Mouse (Mus musculus): Measurements from ENCODE around the gene Dcaf6.

Dcaf6 gene

DNA sequence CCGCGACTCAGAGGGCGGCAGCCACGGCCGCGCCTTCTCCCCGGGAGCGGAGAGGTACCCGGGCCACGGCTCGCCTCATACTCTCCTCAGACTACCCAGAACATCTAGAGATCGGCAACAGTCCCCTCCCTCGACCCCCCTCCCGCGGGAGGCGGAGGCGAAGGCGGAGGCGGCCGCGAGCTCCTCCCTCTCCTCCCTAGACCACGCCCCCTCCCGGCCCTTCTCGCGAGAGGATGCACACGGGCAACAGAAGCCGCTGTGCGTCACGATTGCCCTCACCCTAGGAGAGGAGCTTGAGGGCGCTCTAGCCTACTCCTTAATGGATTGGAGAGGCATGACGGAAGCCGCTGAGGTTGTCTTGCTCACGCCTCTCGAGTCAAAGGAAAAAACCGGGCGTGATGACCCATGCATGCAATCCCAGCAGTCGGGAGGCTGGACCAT is at the start of gene Dcaf6, which contains the start of gene Mpc2:
Dcaf6 (minus strand) TSS at position 116 of the 441 bp plus-strand sequence.
Mpc2 (plus strand) TSS at position 278 of the 441 bp plus-strand sequence.
- DNase-seq (ENCODE audit: low spot score): peak; percentile 98

GRCm38 (mm10) chr1:165506303-165506702 is 46.0 kb upstream of the Dcaf6 start:
- DNase-seq (ENCODE audit: low spot score): no peak

DNA sequence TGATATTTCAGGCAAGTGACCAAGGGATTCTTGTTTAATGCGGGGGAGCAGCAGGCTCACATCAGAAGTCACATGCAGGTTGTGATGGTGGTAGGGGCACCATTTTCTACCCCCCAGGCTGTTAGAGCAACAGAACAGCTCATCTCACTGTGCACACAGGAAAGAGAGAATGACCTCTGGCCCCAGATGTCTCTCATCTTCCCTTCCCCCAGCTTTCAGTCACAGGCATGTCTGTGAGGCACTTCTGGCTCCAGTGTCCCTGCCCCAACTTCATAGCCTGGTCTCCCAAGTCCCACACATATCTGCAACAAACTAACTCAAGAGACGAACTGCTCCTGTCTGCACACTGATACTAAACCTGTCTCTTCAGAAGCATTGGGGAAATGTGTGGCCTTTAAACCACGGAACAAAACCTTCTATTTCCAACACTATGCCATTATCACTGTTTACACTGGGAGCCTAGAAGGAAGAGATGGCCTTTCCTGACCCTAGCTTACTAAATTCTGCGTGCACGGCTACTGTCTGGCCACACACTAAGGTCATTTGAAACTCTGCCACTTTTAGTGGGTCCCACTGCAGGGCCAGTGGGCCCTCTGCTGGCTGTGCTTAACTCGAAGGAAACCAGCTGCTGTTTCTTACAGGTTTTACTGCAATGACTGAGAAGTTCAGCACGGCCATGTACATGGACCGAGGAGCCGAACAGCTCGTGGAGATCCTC is 43.2 kb upstream of the Dcaf6 start:
- no peak for DNase-seq (ENCODE audit: low spot score)

DNA sequence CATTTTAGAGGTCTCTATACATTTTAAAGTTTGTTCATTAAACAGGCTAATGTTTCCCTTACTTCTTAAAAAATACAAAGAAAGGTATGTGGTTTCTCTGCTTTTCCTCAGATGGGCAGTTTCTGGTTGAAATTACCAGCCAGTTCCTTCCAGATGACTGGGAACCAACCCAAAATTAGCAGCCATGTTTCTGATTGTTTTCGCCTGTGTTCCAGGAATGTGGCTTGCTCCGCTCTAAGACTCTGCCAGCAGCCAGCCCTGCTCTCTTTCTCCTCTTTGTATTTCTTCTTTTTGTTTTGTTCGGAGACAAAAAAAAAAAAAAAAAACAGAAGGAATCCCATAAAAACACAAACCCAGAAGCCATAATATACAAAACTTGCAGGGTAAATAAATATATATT is 38.6 kb upstream of the Dcaf6 start:
- no peak for DNase-seq (ENCODE audit: low spot score)

GRCm38 (mm10) chr1:165489197-165489596 is 28.9 kb upstream of the Dcaf6 start:
- no peak for DNase-seq (ENCODE audit: low spot score)

DNA sequence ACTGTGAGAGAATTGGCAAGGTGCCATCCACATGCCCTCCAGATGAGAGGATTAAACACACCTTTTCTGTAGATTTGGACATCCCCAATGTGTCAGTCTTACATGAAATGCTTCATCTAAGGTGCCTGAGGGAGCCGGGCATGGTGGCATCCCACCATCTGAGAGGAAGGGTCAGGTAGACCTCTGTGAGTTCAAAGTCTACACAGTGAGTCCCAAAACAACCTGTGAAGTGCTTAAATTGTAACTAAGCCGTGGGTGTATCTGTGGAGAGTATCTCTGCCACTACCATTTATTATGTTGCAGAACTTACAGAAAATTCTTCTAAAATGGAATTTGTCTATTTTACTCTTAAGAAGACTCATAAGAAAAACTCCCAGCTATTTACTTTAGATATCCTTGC is 25.8 kb upstream of the Dcaf6 start:
- DNase-seq (ENCODE audit: low spot score): no peak

DNA sequence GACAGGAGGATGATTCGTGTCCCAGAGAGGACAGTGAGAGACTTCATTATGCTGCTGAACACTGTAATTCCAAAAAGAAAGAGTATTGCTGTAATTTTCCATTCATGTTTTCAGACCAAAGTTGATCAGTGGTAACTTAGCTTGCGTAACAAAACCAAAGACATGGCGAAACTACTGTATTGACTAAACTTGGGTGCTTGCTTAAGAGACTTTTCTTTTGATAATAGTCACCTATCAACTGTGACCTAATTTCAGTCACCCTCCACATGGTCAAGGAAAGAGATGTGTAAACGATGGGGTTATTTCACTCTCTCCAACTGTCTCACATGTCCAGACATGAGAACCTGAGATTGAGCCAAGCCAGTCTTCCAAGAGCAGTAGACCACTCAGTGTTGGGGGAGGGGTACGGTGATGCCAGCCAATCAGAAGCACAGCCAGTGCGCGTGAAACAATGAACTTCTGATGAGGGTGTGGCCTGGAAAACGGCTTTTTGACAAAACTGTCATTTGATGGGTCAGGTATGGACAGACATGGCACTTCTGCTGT is 24.5 kb upstream of the Dcaf6 start, which contains the start of gene Adcy10:
Adcy10 (plus strand) TSS at position 496 of the 546 bp plus-strand sequence.
- DNase-seq (ENCODE audit: low spot score): no peak

GRCm38 (mm10) chr1:165471490-165471889 is 11.2 kb upstream of the Dcaf6 start:
- no peak for DNase-seq (ENCODE audit: low spot score)

DNA sequence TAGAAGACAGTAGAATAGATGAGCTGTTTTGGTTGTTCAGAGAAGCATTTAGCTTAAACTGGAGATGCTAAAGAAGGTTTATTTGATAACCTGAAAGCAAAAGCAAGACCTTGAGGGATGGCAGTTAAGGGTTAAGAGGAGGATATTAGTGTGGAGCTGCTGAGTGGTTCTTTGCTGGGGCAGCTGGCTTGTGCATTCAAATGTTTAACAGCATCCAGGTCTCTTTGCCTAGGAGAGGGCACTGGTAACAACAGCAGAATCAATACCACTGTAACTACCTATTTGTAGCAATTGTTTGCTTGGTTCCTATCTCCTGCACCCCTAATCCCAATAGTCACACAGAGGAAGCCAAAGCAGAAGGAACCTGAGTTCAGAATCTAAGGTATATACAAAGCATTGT is 9.4 kb upstream of the Dcaf6 start:
- DNase-seq (ENCODE audit: low spot score): no peak

- DNase-seq (ENCODE audit: low spot score): no peak
Measured at GRCm38 (mm10) chr1:165468971-165469370, 8.7 kb upstream of the Dcaf6 start.

GRCm38 (mm10) chr1:165464574-165464973 is 4.3 kb upstream of the Dcaf6 start:
- no peak for DNase-seq (ENCODE audit: low spot score)

GRCm38 (mm10) chr1:165462861-165463260 is 2.6 kb upstream of the Dcaf6 start:
- DNase-seq (ENCODE audit: low spot score): no peak

DNA sequence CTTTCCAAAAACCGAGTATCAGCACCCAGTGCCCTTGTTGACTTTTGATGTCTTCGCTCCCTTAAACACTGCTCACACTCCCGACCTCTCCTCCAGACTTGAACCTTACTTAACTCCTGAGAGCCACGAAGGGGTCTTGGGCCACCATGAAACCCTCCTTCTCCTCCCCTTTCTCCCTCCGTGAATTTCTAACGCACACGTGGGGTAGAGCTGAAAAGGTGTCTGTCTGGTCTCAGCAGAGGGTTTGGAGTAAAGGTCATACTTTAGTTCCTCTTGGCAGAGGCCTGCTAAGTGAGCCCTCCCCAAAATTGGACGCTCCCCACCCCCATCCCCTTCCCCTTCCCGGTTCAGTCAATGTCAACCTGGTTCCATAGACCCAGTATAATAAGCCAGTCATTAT is 1.4 kb upstream of the Dcaf6 start:
- peak; percentile 43 for DNase-seq (ENCODE audit: low spot score)

DNA sequence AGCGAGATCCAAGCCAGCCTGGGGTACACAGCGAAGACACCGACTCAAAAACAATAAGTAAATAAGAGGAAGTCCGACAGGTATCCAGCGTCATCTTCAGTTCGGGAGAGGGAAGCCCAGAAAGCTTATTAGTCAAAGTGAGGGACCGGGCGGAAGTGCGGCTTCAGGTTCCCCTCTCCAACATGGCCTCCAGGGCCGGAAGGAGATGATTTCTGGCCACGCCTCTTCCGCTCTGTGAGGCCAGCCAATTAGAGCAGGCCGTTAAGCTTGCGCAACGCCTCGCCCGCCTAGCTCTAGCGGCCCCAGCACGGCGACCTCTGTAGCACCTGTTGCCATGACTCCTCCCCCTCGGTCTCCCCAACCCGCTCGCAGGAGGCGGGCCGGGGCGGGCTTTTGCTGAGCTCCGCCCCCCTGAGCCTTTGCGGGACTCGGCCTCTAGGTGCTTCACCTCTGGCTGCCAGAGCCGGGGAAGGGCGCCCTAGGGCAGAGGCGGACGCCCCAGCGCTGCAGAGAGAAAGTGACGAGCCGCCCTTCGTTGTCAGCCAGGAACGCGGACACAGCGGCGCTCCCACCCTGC is 614 bp upstream of the Dcaf6 start:
- DNase-seq (ENCODE audit: low spot score): peak; percentile 99

DNA sequence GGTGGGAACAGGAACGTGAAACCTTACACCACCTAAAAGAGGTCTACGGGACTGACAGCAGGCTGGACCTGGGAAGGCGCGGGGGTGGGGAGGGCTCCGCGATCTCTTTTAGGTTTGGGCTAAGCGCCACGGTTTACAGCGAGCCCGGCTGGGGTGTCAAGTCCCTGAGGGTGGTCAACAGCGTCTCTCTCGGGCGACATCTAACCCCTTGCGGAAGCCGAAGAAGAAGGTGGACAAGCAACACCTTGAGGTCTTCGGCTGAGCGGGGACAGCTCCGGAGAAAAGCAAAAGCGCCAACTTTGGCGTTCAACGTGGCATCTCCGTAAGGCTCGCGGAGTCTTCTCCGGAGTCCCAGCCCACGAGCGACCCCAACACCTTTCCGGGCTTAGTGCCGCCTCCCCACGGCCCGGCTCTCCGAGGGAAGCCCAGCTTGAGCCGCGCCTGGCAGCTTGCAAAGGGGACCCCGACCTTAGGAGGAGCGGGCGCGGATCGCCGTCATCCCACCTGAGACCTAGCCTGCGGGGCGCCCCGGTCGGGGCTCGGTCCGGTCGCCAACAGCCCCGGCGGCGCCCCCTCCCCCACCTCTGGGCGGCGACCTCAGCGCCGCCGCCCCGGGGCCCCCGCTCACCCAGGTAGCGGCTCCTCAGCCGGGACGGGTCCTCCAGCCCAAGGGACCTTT is 633 bp downstream of the Dcaf6 start:
- peak; percentile 57 for DNase-seq (ENCODE audit: low spot score)

GRCm38 (mm10) chr1:165459041-165459502 is 1.2 kb downstream of the Dcaf6 start:
- no peak for DNase-seq (ENCODE audit: low spot score)

DNA sequence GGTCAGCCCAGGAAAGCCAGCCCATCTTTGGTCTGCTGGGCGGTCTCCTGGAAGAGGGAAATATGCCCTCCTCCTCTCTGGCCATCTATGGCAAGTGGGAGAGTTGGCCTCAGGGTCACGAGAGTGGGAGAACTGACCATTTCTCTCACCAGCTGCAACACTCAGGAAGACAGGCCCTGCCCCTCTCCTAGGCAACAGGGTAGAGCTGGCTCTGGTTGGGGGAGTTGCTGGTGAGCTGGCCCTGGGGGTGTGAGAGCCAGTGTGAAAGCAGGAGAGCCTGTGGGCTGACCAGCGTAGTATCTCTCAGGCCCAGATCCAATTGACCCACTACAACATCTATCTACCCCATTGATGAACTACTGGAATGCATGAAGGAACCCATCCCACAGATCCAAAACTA is 18.6 kb downstream of the Dcaf6 start:
- no peak for DNase-seq (ENCODE audit: low spot score)

DNA sequence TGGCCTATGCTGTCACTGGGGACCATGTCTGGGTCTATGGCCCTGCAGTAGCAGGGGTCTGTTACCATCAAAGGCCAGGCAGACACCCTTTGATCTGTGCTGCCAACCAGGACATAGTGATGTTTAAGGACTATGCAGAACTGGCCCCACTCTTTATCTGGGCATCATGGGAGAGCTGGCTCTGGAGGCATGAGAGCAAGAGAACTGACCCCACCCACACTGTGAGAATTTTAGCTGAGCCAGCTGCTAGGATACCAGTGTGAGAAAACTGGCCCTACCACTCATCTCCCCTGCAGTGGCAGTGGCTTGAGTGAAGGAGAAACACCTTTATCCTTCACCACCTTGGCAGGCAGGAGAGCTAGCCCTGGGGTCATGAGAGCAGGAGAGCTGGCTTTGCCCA is 19.1 kb downstream of the Dcaf6 start:
- DNase-seq (ENCODE audit: low spot score): no peak

DNA sequence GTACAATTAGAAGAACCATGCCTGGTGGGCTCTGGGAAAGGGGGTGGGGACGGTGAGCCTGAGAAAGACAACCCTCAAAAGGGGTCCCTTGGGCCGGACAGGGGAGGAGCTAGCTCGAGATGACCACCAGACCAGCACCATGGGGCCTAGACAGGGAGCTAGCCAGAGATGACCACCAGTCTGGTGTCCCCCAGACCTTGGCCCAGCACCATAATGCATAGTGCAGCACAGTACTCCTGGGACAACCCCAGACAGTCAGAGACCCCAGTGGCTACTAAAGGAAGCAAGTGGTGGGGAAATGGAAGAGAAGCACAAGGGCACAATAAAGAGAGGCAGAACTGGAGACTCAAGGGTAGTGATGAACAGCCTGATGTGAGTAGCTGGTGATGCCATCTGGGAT is 19.5 kb downstream of the Dcaf6 start:
- DNase-seq (ENCODE audit: low spot score): no peak

GRCm38 (mm10) chr1:165438289-165439021 is 21.8 kb downstream of the Dcaf6 start:
- peak; percentile 29 for DNase-seq (ENCODE audit: low spot score)

DNA sequence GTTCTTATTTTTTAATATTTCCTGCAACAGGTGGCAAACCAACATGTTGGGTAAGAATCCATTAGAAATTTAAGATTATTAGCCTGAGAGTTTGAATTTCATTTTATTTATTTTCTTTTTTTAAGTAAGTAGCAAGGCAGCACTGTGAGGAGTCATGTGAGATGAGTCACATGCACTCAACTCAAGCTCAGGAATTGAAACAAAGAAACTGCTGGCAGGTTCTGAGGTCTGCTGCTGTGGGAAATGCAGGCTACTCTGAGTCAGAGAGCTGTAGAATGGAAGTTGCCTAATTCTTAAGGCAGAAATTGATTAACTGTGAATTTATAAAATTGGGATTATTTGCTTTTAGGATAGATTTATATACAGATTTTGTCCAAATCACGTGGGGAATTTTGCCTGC is 27.4 kb downstream of the Dcaf6 start:
- DNase-seq (ENCODE audit: low spot score): no peak

DNA sequence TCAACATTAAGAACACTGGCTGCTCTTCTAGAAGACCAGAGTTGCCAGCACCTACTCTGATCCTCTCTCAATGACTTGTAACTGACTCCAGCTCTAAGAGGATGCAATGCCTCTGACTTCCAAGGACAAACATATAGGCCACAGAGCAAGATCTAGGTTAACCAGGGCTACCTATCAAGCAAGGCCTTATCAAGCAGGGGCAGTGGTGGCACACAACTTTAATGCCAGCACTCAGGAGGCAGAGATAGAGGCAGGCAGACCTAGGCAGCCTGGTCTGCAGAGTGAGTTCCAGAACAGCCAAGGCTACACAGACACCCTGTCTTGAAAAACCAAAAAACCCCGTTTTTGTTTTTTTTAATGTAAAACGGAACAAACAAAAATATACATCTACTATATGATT is 34.0 kb downstream of the Dcaf6 start:
- peak; percentile 40 for DNase-seq (ENCODE audit: low spot score)
